Mouse (Mus musculus): ENCODE data around the gene Fpr1. TPM values are rescaled to one million over a fixed set of nuclear protein-coding genes. Genes with fewer than 3 reads are reported as not detected.
A peak's percentile ranks its signal among the peaks of the same experiment; 100 is the strongest.
"Not testable (repeated sequence)": the region's sequence is repeated elsewhere in the genome, so short reads cannot be mapped to it uniquely, and the experiment has no call there.

Fpr1 gene
- total RNA-seq, 2 experiments from 2014 or later = not detected

GRCm38 (mm10) chr17:17855064-17855838, 28.5 kb downstream of the Fpr1 start, which contains the start of gene Has1:
TSS of gene Has1 (minus strand) at chr17:17855205.
- DNase-seq (ENCODE audit: low spot score in 2 of 2) = no peak

- DNase-seq (ENCODE audit: low spot score in 2 of 2) = no peak
These were observed 33.6 kb downstream of the Fpr1 start for GRCm38 (mm10) chr17:17849906-17850712.

DNA sequence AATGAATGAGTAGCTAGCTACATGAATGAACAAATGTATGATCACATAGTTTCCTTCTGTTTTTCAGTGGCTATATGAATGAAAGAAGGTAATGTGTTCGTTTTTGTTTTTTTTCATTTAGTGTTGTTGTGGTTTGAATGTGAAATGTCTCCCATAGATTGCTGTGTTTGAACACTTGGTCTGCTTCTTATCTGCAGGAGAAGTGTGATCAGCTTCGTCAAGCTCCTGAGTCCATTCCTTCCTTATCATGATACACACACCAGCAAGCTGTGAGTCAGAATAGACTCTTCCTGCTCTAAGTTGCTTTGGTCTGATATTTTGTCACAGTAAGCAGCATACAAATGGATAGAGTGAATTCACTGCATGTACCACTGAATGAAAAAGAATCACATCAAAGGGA, 34.8 kb downstream of the Fpr1 start:
- DNase-seq (ENCODE audit: low spot score in 2 of 2) = no peak

DNA sequence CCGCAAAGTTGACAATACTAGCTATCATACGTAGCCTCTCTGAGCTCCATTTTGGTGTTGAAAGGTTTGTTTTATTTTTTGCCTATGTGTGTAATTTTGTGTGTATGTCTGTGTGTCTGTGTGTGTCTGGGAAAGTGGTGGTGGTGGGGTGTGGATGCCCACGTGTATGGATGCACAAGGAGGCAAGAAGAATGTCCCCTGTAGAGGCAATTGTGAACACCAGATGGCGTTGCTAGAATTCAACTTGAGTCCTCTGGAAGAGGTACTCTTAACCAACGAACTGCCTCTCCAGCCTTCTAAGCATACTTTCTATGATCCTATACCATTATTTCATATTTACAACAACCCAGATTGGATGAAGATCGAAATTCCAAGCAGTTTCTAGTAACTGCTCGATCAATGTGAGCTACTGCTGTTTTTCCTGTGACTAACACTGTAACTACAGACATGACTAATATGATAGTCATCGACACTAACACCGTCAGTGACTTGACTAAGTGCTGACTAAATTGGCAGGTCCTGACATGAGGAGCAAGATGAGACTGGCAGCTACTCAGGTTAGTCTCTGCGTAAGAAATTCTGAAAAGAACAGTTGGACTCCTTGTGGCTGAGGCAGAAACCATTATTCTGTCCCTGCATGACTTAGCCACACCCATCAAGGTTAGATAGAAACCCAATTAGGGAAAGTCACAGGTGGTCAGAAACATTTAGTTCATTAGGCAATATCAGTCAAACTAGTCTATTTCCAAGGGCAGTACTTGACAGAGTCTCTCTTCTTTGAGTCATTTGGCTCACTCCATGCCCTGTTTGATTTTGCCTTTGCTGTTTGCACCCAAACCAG, 38.3 kb downstream of the Fpr1 start:
- DNase-seq (ENCODE audit: low spot score in 2 of 2) = peak in 1 of 2 experiments; percentile 18

DNA sequence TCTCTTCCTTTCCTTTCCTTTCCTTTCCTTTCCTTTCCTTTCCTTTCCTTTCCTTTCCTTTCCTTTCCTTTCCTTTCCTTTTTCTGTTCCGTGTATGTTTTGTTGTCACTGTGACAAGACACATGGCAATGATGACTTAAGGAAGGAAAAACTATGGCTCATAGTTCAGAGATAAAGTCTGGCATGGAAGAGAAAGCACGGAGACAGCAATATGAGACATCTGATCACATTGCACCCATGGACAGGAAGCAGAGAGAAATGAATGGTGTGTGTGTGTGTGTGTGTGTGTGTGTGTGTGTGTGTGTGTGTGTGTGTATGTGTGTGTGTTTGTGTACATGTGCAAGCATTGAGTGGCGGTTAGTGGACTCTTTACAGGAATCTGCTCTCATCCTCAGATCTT, 39.1 kb downstream of the Fpr1 start:
- DNase-seq (ENCODE audit: low spot score in 2 of 2) = not testable (repeated sequence)

- no peak for DNase-seq (ENCODE audit: low spot score in 2 of 2)
These were observed 40.0 kb downstream of the Fpr1 start for GRCm38 (mm10) chr17:17843534-17844261.

GRCm38 (mm10) chr17:17840796-17841195, 42.9 kb downstream of the Fpr1 start:
- no peak for DNase-seq (ENCODE audit: low spot score in 2 of 2)

- no peak for DNase-seq (ENCODE audit: low spot score in 2 of 2)
These were observed 44.5 kb downstream of the Fpr1 start for GRCm38 (mm10) chr17:17839276-17839675.

DNA sequence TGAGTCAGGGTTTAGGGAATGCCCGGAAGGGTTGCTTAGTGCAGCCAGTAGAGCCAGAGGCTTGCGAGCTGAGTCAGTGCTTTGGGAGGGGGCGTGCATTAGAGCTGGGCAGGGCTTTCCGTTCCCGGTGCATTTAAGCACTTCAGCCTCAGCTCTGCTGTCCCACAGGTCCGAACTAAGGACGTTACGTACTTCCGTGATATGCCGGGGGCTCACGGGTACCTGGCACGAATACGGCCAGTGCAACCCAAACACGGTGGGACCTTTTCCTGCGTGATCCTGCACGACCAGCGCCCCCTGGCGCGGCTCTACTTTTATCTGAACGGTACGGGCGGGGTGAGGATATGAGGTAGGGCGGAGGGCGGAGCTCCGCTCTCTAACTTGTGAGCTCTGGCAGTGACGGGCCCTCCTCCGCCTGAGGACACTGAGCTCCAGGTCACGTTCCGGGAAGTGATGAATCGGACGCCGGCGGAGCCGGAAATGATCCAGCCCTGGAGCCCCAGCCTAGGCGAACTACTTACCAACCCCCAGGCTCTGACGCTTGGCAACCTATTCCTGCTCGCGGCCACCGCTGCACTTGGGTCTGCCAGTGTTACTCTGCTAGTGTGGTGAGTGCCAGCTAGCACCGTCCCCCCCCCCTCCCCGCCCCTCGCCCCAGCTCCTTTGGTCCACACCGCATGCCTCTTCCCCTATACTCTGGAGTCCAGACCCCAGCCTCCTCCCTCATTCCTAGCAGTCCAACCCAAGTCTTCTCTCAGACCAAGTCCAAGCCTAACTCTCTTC, 45.6 kb downstream of the Fpr1 start:
- peak; percentile 95 to 96 for DNase-seq (ENCODE audit: low spot score in 2 of 2)

DNA sequence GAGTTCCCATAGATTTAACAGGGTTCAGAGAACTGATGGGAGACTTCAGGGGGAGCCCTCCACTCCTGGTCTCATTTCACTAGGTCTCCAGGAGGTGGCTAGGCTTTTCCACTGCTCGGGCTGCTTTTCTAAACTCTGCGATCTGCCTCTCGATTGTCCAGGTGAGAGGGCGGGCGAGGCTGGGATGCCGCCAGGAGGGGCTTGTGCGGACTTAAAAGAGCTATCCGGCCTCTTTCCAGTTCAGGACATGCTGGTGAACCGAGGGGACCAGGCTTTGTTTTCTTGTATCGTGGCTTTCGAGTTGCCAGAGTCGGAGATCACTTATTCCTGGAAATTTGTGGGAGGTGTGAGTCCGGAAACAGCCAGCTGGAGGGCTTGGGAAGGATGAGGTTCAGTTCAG, 46.3 kb downstream of the Fpr1 start:
- DNase-seq (ENCODE audit: low spot score in 2 of 2) = peak in 1 of 2 experiments; percentile 46

DNA sequence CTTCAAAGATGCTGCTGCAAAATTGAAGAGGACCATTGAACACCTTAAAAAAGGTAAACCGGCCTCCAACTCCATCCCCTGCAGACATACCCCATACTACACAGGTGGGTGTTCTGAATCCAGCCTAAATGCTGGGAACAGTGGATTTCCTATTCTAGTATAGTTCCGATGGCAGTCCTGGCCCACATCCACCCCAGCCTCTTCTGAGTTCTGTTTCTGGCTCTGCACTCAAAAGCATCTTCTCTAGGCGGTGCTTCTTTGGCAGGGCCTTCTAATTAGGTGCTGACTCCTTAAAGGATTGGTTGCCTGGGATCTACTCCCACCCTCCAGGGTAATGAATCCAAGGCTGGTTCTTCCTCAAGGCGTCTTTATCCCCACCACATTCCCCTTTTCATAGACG, 47.6 kb downstream of the Fpr1 start:
- DNase-seq (ENCODE audit: low spot score in 2 of 2) = no peak

- DNase-seq (ENCODE audit: low spot score in 2 of 2) = no peak
These were observed 48.8 kb downstream of the Fpr1 start for GRCm38 (mm10) chr17:17834896-17835295.

DNA sequence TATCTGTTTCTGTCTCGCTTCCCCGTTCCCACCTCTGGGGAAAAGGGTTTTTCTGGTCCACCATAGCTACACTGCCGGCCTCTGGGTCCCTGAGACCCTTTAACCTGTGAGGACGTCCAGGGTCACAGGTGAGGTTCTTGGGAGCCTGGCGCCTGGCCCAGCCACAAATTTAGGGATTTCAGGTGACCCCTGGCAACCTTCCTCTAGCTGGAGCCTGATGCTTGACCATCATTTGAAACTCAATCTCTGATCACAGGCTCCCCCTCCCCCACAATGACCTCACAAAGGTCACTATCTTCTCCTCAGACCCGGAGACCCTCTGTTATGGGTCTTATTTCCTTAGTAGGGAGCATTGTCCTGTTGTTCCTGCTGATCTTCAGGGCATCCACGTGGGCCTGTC, 53.0 kb downstream of the Fpr1 start:
- no peak for DNase-seq (ENCODE audit: low spot score in 2 of 2)

GRCm38 (mm10) chr17:17829816-17830535, 53.8 kb downstream of the Fpr1 start:
- DNase-seq (ENCODE audit: low spot score in 2 of 2) = no peak

DNA sequence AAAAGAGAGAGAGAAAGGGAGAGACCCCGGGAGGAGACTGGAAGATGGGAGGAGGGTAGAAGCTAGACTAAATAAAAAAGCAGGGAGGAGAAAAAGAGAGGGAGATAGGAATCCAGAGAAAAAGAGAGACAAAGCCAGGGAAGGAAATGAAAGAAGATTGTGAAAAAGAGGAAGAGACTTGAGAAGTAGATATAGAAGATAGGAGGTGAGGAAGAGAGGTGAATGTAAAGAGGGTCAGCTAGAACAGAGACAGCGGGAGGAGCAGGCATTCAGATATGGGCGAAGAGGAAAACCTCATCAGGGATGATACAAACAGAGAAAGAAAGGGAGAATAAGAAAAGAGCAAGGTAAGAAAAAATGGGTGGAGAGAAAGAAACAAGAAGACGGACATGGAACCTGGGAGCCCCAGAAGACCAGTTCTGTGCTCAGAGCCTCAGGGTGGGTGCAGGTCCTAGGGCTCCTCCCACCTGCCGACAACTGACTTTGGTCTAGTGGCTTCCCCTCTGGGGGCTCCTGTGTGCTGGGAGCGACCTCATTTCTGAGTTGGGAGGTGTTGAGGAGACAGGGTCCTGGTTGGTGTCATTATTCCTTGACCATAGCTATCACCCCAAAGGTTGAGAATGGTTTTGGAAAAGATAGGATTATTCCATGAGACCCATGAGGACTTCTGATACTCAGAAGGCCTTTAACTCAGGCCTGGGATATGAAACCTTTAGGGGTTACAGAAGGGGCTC, 54.5 kb downstream of the Fpr1 start:
- DNase-seq (ENCODE audit: low spot score in 2 of 2) = no peak

DNA sequence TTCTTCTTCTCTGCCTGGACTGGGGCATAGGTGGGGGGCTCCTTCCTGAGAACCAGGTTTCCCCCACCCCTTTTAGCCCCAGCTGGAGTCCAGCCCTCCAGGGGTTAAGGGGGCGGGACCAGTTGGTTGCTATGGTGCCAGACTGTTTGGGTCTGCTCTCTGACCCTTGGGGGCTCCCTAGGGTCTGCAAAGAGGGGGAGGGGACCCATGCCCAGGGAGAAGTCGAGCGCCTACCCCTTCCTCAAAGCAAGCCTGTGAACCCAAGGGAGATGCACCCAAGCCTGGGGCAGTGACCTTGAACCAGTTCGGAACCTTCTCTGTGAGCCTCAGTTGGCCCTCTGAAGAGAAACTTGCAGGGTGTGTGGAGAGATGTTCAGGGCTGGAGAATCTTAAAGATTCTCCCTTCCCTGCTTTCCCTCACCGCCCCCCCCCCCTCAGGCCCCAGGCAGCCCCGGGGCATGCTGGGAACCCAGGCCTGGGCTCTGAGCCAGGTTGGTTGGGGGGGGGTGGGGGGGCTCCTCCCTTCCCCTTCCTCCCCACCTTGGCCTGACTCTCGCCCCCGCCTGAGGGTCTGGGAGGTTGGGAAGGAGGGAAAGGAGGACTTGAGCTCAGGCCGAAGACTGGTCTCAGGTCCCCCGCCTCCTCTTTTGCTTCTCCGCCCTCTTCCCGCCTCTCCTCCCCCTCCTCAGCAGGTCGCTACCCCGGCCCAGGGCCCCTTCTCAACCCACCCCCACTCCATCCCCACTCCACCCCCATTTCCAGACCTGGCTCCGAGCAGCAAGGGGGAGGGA, 55.4 kb downstream of the Fpr1 start:
- peak; percentile 44 to 46 for DNase-seq (ENCODE audit: low spot score in 2 of 2)

DNA sequence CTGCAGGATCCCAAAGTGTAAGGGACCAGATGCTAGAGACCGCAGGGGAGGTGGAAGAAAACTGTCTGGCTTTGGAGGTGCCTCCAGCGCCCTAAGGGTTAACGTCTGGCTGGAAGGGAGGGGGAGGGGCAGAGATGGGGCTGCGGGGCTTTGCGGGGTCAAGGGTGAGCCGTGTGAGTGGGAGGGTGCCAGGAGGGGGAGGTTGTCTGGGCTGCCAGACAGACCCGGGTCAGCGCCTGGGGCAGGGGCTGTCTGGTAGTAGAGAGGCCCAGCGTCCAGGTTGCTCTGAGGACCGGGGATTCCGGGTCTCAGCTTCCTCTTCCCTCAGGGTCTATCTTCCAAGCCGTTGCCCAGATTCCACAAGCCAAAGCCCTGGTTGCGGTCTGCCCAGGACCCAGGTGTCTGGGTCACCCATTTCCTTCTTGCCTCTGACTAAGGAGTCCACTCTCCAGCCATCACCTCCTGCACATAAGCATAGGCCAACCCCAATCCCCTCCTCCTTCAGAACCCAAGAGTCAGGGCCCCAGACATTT, 56.0 kb downstream of the Fpr1 start:
- DNase-seq (ENCODE audit: low spot score in 2 of 2) = peak; percentile 65 to 67
